Mouse (Mus musculus): ENCODE results near the gene Ap3b1. TPM values are rescaled to one million over a fixed set of nuclear protein-coding genes. Genes with fewer than 3 reads are reported as not detected.

Gene Ap3b1
- polyA plus RNA-seq, 1 experiment from 2014 or later = 28.4 TPM

DNA sequence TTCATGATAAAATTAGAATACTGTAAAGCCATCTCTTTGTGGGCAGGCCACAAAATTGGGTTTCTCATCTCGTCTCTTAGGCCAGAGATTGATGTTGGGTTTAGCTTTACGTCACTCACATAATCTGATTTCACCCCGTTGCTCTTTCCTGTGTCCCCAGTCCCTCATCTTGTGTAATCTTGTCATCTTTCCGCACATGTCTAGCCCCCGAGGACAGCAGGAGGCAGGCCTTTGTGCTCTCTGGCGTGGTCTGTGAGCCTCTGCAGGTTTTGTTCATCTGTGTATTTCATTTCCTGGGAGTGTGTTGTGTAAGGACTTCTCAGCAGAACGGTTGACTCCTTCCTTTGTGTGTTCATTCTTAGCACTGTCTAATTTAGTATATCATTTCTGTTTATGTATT is 90.8 kb downstream of the Ap3b1 start:
- no peak overlapping the region for H3K4me3 ChIP-seq (replicated peaks; ENCODE audit: low read depth, low read length)
- no peak overlapping the region for H3K4me2 ChIP-seq (ENCODE audit: low read length)
- H3K36me3 ChIP-seq (ENCODE audit: control insufficient read depth, insufficient read depth, low read length) = 0 out of 2 replicates have a peak, but pooled peaks cover 3% of the 10 kb centered on the region
- no peak overlapping the region for H3K9ac ChIP-seq (replicated peaks; ENCODE audit: low read length)
- WGBS = 45% methylated on average over 7 of the region's 7 CpGs
- H3K9me3 ChIP-seq (ENCODE audit: control insufficient read depth, low read length) = no peaks in the 10 kb centered on the region
- ATAC-seq (ENCODE audit: low FRiP score, low TSS enrichment) (no peak), DNase-seq (no peak)
- no peaks in the 10 kb centered on the region for H3K4me1 ChIP-seq (ENCODE audit: control insufficient read depth, insufficient read depth, low read length)
- H3K27ac ChIP-seq (replicated peaks; ENCODE audit: low read depth, low read length) = no peak overlapping the region
- no peaks in the 10 kb centered on the region for H3K27me3 ChIP-seq (ENCODE audit: control insufficient read depth, insufficient read depth, low read length)

GRCm38 (mm10) chr13:94451229-94451628 is 92.5 kb downstream of the Ap3b1 start:
- H3K4me3 ChIP-seq (replicated peaks; ENCODE audit: low read depth, low read length) = no peak overlapping the region
- H3K4me1 ChIP-seq (ENCODE audit: control insufficient read depth, insufficient read depth, low read length) = no peaks in the 10 kb centered on the region
- ATAC-seq (ENCODE audit: low FRiP score, low TSS enrichment) = peak; percentile 43; the same call in 1 of the 2 replicates
- no peak overlapping the region for H3K27ac ChIP-seq (replicated peaks; ENCODE audit: low read depth, low read length)
- WGBS = 46% methylated on average over 6 of the region's 6 CpGs
- H3K9ac ChIP-seq (replicated peaks; ENCODE audit: low read length) = no peak overlapping the region
- no peak overlapping the region for H3K4me2 ChIP-seq (ENCODE audit: low read length)
- no peaks in the 10 kb centered on the region for H3K27me3 ChIP-seq (ENCODE audit: control insufficient read depth, insufficient read depth, low read length)
- DNase-seq = peak; percentile 84
- no peaks in the 10 kb centered on the region for H3K9me3 ChIP-seq (ENCODE audit: control insufficient read depth, low read length)
- 0 out of 2 replicates have a peak, but pooled peaks cover 6% of the 10 kb centered on the region for H3K36me3 ChIP-seq (ENCODE audit: control insufficient read depth, insufficient read depth, low read length)

- no peaks in the 10 kb centered on the region for H3K4me1 ChIP-seq (ENCODE audit: control insufficient read depth, insufficient read depth, low read length)
- 89% methylated on average over 12 of the region's 12 CpGs for WGBS
These were observed 95.4 kb downstream of the Ap3b1 start for GRCm38 (mm10) chr13:94454131-94454530.

GRCm38 (mm10) chr13:94459143-94459542 is 100.4 kb downstream of the Ap3b1 start:
- Histone ChIP-seq H3K4me2 (ENCODE audit: low read length) (no peak overlapping the region), H3K4me1 (ENCODE audit: control insufficient read depth, insufficient read depth, low read length) (peaks cover 1% of the 10 kb centered on the region; the same call in 1 of the 2 replicates), H3K27ac (replicated peaks; ENCODE audit: low read depth, low read length) (no peak overlapping the region), H3K9ac (replicated peaks; ENCODE audit: low read length) (no peak overlapping the region), H3K4me3 (replicated peaks; ENCODE audit: low read depth, low read length) (no peak overlapping the region), H3K27me3 (ENCODE audit: control insufficient read depth, insufficient read depth, low read length) (no peaks in the 10 kb centered on the region), H3K9me3 (ENCODE audit: control insufficient read depth, low read length) (no peaks in the 10 kb centered on the region), H3K36me3 (ENCODE audit: control insufficient read depth, insufficient read depth, low read length) (0 out of 2 replicates have a peak, but pooled peaks cover 3% of the 10 kb centered on the region)
- DNase-seq (no peak), ATAC-seq (ENCODE audit: low FRiP score, low TSS enrichment) (no peak)
- WGBS = 87% methylated on average over 4 of the region's 4 CpGs

More at GRCm38 (mm10) chr13:94454131-94454530, 95.4 kb downstream of the Ap3b1 start:
- Histone ChIP-seq H3K36me3 (ENCODE audit: control insufficient read depth, insufficient read depth, low read length) (0 out of 2 replicates have a peak, but pooled peaks cover 6% of the 10 kb centered on the region), H3K4me2 (ENCODE audit: low read length) (no peak overlapping the region), H3K4me3 (replicated peaks; ENCODE audit: low read depth, low read length) (no peak overlapping the region), H3K9me3 (ENCODE audit: control insufficient read depth, low read length) (no peaks in the 10 kb centered on the region), H3K9ac (replicated peaks; ENCODE audit: low read length) (no peak overlapping the region), H3K27me3 (ENCODE audit: control insufficient read depth, insufficient read depth, low read length) (no peaks in the 10 kb centered on the region), H3K27ac (replicated peaks; ENCODE audit: low read depth, low read length) (no peak overlapping the region)
- no peak for DNase-seq
- no peak for ATAC-seq (ENCODE audit: low FRiP score, low TSS enrichment)

GRCm38 (mm10) chr13:94464221-94464620 is 105.5 kb downstream of the Ap3b1 start:
- WGBS = 25% methylated on average over 2 of the region's 2 CpGs
- DNase-seq (no peak), ATAC-seq (ENCODE audit: low FRiP score, low TSS enrichment) (no peak)

DNA sequence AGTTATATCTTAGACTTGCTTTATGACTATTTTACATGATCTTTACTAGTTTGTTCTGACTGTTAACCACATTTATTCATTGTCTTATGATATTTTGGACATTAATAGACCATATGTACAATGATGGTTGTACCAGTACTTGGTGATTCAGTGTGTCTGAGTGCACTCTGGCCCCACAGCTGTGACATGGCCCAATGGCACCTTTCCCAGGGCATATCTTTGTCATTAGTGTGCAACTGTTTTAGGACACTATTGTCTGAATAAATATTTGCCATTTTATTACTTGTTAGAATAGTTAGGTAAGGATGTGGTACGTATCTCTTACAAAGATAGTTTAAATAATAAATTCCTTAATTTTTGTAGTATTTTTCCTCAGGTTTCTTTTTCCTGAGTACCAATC is 109.8 kb downstream of the Ap3b1 start:
- H3K4me3 ChIP-seq (replicated peaks; ENCODE audit: low read depth, low read length) = no peak overlapping the region
- peaks cover 4% of the 10 kb centered on the region; the same call in 1 of the 2 replicates for H3K4me1 ChIP-seq (ENCODE audit: control insufficient read depth, insufficient read depth, low read length)
- H3K9me3 ChIP-seq (ENCODE audit: control insufficient read depth, low read length) = no peaks in the 10 kb centered on the region
- 95% methylated on average over 1 of the region's 1 CpGs for WGBS
- H3K4me2 ChIP-seq (ENCODE audit: low read length) = no peak overlapping the region
- no peak overlapping the region for H3K27ac ChIP-seq (replicated peaks; ENCODE audit: low read depth, low read length)
- no peak overlapping the region for H3K9ac ChIP-seq (replicated peaks; ENCODE audit: low read length)
- DNase-seq = no peak
- H3K27me3 ChIP-seq (ENCODE audit: control insufficient read depth, insufficient read depth, low read length) = no peaks in the 10 kb centered on the region
- H3K36me3 ChIP-seq (ENCODE audit: control insufficient read depth, insufficient read depth, low read length) = 0 out of 2 replicates have a peak, but pooled peaks cover 3% of the 10 kb centered on the region
- no peak for ATAC-seq (ENCODE audit: low FRiP score, low TSS enrichment)

More at GRCm38 (mm10) chr13:94464221-94464620, 105.5 kb downstream of the Ap3b1 start:
- H3K9me3 ChIP-seq (ENCODE audit: control insufficient read depth, low read length) = no peaks in the 10 kb centered on the region
- H3K9ac ChIP-seq (replicated peaks; ENCODE audit: low read length) = no peak overlapping the region
- H3K36me3 ChIP-seq (ENCODE audit: control insufficient read depth, insufficient read depth, low read length) = 0 out of 2 replicates have a peak, but pooled peaks cover 3% of the 10 kb centered on the region
- peaks cover 4% of the 10 kb centered on the region; the same call in 1 of the 2 replicates for H3K4me1 ChIP-seq (ENCODE audit: control insufficient read depth, insufficient read depth, low read length)
- H3K27ac ChIP-seq (replicated peaks; ENCODE audit: low read depth, low read length) = no peak overlapping the region
- no peaks in the 10 kb centered on the region for H3K27me3 ChIP-seq (ENCODE audit: control insufficient read depth, insufficient read depth, low read length)
- no peak overlapping the region for H3K4me3 ChIP-seq (replicated peaks; ENCODE audit: low read depth, low read length)
- no peak overlapping the region for H3K4me2 ChIP-seq (ENCODE audit: low read length)

DNA sequence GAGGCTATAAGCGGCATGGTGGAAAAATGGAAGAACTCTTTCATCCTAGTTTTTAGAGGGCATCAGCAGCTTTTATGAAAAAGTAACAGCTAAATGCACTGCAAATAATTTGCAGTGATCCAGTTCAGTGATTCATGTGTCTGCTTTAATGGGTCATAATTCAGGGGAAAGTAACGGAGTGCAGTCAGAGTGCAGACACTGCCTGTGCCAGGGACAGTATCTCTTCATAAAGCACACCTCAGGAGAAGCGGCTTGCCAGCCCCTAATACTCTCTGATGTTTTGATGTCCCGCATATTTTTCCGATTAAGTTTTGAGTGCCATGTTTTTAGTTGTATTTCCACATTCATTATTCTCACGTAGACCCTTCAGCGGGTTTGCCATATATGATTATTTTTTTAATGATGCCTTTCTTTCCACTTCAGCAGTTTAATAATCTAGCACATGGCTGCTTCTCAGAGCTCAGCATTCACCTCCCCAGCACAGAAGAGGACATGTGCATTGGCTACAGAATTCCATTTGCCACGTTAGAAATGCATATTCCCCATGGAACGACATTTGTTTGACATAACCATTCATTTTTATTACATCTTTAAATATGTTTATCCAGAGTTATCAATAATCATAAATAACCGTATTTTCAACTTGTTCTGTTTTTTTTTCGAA is 112.4 kb downstream of the Ap3b1 start:
- WGBS = 82% methylated on average over 11 of the region's 11 CpGs
- H3K9ac ChIP-seq (replicated peaks; ENCODE audit: low read length) = no peak overlapping the region
- ATAC-seq (ENCODE audit: low FRiP score, low TSS enrichment) (no peak), DNase-seq (no peak)
- no peak overlapping the region for H3K4me3 ChIP-seq (replicated peaks; ENCODE audit: low read depth, low read length)
- H3K4me2 ChIP-seq (ENCODE audit: low read length) = no peak overlapping the region
- no peak overlapping the region for H3K27ac ChIP-seq (replicated peaks; ENCODE audit: low read depth, low read length)
- no peaks in the 10 kb centered on the region for H3K4me1 ChIP-seq (ENCODE audit: control insufficient read depth, insufficient read depth, low read length)
- H3K36me3 ChIP-seq (ENCODE audit: control insufficient read depth, insufficient read depth, low read length) = 0 out of 2 replicates have a peak, but pooled peaks cover 3% of the 10 kb centered on the region
- H3K27me3 ChIP-seq (ENCODE audit: control insufficient read depth, insufficient read depth, low read length) = no peaks in the 10 kb centered on the region
- no peaks in the 10 kb centered on the region for H3K9me3 ChIP-seq (ENCODE audit: control insufficient read depth, low read length)

DNA sequence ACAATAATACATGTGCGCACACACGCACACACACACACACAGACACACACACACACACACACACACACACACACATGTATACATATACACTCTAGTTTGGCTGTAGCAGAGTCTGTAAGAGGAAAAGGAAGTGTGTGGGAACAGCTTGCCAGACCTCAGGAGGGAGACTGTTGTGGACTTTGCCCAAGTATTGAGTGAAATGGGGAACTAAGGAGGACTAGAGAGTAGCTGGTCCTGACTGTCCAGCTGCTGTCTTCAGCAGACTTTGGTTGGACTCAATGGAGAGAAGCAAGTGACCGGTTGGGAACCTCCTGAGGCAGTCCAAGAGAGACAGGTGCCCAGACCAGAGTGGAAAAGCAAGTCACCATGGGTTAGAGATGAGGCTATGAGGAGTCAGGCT is 117.4 kb downstream of the Ap3b1 start:
- 99% methylated on average over 3 of the region's 3 CpGs for WGBS
- no peak overlapping the region for H3K27ac ChIP-seq (replicated peaks; ENCODE audit: low read depth, low read length)
- peaks cover 14% of the 10 kb centered on the region for H3K36me3 ChIP-seq (ENCODE audit: control insufficient read depth, insufficient read depth, low read length)
- H3K27me3 ChIP-seq (ENCODE audit: control insufficient read depth, insufficient read depth, low read length) = no peaks in the 10 kb centered on the region
- ATAC-seq (ENCODE audit: low FRiP score, low TSS enrichment) (no peak), DNase-seq (no peak)
- no peak overlapping the region for H3K4me2 ChIP-seq (ENCODE audit: low read length)
- no peaks in the 10 kb centered on the region for H3K9me3 ChIP-seq (ENCODE audit: control insufficient read depth, low read length)
- H3K9ac ChIP-seq (replicated peaks; ENCODE audit: low read length) = no peak overlapping the region
- H3K4me3 ChIP-seq (replicated peaks; ENCODE audit: low read depth, low read length) = no peak overlapping the region
- no peaks in the 10 kb centered on the region for H3K4me1 ChIP-seq (ENCODE audit: control insufficient read depth, insufficient read depth, low read length)

GRCm38 (mm10) chr13:94480256-94480655 is 121.5 kb downstream of the Ap3b1 start:
- no peaks in the 10 kb centered on the region for H3K27me3 ChIP-seq (ENCODE audit: control insufficient read depth, insufficient read depth, low read length)
- no peak for DNase-seq
- peaks cover 32% of the 10 kb centered on the region for H3K36me3 ChIP-seq (ENCODE audit: control insufficient read depth, insufficient read depth, low read length)
- no peaks in the 10 kb centered on the region for H3K9me3 ChIP-seq (ENCODE audit: control insufficient read depth, low read length)
- no peak overlapping the region for H3K4me2 ChIP-seq (ENCODE audit: low read length)
- no peak overlapping the region for H3K4me3 ChIP-seq (replicated peaks; ENCODE audit: low read depth, low read length)
- no peak for ATAC-seq (ENCODE audit: low FRiP score, low TSS enrichment)
- 61% methylated on average over 7 of the region's 7 CpGs for WGBS
- H3K4me1 ChIP-seq (ENCODE audit: control insufficient read depth, insufficient read depth, low read length) = no peaks in the 10 kb centered on the region
- H3K27ac ChIP-seq (replicated peaks; ENCODE audit: low read depth, low read length) = no peak overlapping the region
- no peak overlapping the region for H3K9ac ChIP-seq (replicated peaks; ENCODE audit: low read length)
